Mouse (Mus musculus) neural tube, embryonic 15.5 days (tissue): Measurements from ENCODE around the gene Slc9a7. TPM values are rescaled to one million over a fixed set of nuclear protein-coding genes. Genes with fewer than 3 reads are reported as not detected.

Source experiments
- polyA plus RNA-seq: library from polyadenylated mRNA; unstranded; fragments of >200 nt; fragmentation: Nextera tagmentation; extraction: Ambion mirVana; gene quantifications from 2 replicates; pipeline ENCODE4 v1.2.1, GENCODE M21; 2015

Slc9a7 gene
- polyA plus RNA-seq, 1 experiment from 2014 or later: 14.5 TPM

Other genes with a start within 250 kb of the Slc9a7 start
- 6.6 and 6.7 TPM in 2 replicates for gene Chst7, start 232.2 kb downstream of the Slc9a7 start, polyA plus RNA-seq
- gene Rp2, start 72.7 kb upstream of the Slc9a7 start, polyA plus RNA-seq: 13.6 and 14.7 TPM in 2 replicates
- gene Jade3, start 133.9 kb upstream of the Slc9a7 start, polyA plus RNA-seq: 4.0 and 4.7 TPM in 2 replicates